Mouse (Mus musculus) kidney, adult 2 months (tissue): ENCODE data around the gene Eif4g1. TPM values are rescaled to one million over a fixed set of nuclear protein-coding genes. Genes with fewer than 3 reads are reported as not detected.
"Not testable (repeated sequence)": the region's sequence is repeated elsewhere in the genome, so short reads cannot be mapped to it uniquely, and the experiment has no call there.

Experiments
- DNase-seq: peaks from one replicate; pipeline ENCODE4 v3.0.0; 2021
- H3K27ac ChIP-seq: fragments of 200-500 bp; 2 replicates; pipeline ENCODE4 v1.5.1; 2012; ENCODE audit warnings: low read depth, low read length, control low read depth, inconsistent platforms; ENCODE audit not compliant: insufficient read depth
- H3K27me3 ChIP-seq: fragments of 200-500 bp; replicated peaks from 2 replicates; pipeline ENCODE4 v1.6.1; 2012; ENCODE audit warnings: mild to moderate bottlenecking, moderate library complexity, low read length, inconsistent platforms; ENCODE audit not compliant: control insufficient read depth, insufficient read depth
- H3K36me3 ChIP-seq: fragments of 200-500 bp; 2 replicates; pipeline ENCODE4 v1.6.1; 2012; ENCODE audit warnings: mild to moderate bottlenecking, moderate library complexity, low read length, inconsistent platforms; ENCODE audit not compliant: control insufficient read depth, insufficient read depth
- H3K4me1 ChIP-seq: fragments of 200-500 bp; 2 replicates; pipeline ENCODE4 v1.6.1; 2011; ENCODE audit warnings: low read length; ENCODE audit not compliant: control insufficient read depth, insufficient read depth
- H3K4me3 ChIP-seq: fragments of 200-500 bp; 2 replicates; pipeline ENCODE4 v1.5.1; 2011; ENCODE audit warnings: mild to moderate bottlenecking, low read depth, low read length, control low read depth; ENCODE audit not compliant: insufficient read depth
- CTCF ChIP-seq: fragments of 200-500 bp; conservative IDR thresholded peaks from 2 replicates; pipeline ENCODE4 v1.5.1; 2011; ENCODE audit warnings: low read depth, mild to moderate bottlenecking, control low read depth, low read length, moderate library complexity, mixed read lengths; ENCODE audit not compliant: insufficient read depth, insufficient read length
- POLR2A ChIP-seq: fragments of 200-500 bp; IDR thresholded peaks from one replicate; pipeline ENCODE4 v1.6.1; 2011; ENCODE audit warnings: low read depth, low read length, control low read depth
- WGBS: fragments of 180-500 bp; shearing (Covaris S2); methylation state at CpG from one replicate; pipeline ENCODE4 v1.1.7; 2018; 5-methylcytosine and 5-hydroxymethylcytosine counted together
- polyA plus RNA-seq: library from polyadenylated mRNA; depleted of rRNA; stranded (reverse); fragments of >200 nt; gene quantifications from 2 replicates; pipeline ENCODE4 v1.2.3, GENCODE M21; 2012; rRNA removed

Eif4g1 gene
- 262 and 316 TPM in 2 replicates for polyA plus RNA-seq

DNA sequence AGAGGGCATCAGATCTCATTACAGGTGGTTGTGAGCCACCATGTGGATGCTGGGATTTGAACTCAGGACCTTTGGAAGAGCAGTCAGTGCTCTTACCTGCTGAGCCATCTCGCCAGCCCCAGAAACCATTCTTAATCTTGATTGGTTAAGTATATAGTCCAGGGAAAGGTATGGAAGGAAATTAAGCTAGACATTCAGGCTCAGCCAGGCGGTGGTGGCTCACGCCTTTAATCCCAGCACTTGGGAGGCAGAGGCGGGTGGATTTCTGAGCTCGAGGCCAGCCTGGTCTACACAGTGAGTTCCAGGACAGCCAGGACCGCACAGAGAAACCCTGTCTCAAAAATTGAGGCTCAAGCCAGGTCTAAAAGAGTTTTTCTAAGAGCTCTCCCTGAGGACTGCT lies at the start of gene Eif4g1:
TSS of gene Eif4g1 (plus strand) at position 301 of the 400 bp plus-strand sequence.
- not testable (repeated sequence) for DNase-seq, H3K27me3 ChIP-seq, H3K36me3 ChIP-seq, H3K27ac ChIP-seq, H3K4me3 ChIP-seq, H3K4me1 ChIP-seq
- WGBS = over 99% methylated on average over 5 of the region's 6 CpGs

DNA sequence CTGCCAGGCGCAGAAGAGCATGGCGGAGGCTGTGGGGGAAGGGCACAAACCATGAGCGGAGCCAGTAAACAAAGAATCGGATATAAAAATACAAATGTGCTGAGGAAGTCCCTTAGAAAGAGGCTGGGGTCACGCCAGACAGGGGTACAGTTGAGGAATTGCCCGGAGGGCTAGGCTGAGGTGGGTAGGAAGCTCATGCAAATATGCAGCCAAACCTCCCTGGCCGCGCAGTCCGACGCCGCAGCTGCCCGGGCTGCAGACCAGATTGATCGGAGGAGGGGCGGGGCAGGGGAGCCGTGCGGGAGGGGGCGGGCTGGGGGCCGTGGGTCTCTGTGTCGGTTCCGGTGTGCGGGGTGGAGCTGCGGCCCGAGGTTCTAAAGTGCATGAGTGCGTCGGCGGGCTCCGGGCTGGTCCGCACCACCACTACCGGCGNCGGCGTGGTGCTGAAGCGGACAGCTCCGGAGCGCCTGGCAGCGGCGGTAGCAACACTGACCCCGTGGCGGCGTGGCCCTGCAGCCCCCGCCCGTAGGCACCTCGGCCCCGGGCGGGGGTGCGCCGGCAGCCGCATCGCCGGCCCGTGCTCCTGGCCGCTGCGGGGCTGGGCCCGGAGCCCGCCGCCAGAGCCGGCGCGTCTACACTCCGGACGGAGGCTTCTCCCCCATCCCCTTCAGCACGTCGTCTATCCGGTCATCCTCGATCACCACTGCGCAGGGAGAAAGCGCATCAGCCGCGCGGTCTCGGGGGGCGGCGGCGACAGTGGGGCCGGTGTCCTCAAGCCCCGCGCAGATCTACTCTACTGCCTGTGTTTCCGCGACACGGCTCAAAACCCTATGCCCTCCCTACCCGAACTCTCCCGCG lies 48.3 kb upstream of the Eif4g1 start:
- no peaks in the 10 kb centered on the region for H3K4me1 ChIP-seq
- no peaks in the 10 kb centered on the region for H3K27me3 ChIP-seq
- DNase-seq = peak; percentile 28
- H3K27ac ChIP-seq = no peak overlapping the region
- H3K36me3 ChIP-seq = no peaks in the 10 kb centered on the region
- WGBS = 3% methylated on average over 82 of the region's 83 CpGs
- peak overlapping the region; percentile 20; the same call in 1 of the 2 replicates for H3K4me3 ChIP-seq
- TF ChIP-seq POLR2A = no peak
- no peak for TF ChIP-seq CTCF

DNA sequence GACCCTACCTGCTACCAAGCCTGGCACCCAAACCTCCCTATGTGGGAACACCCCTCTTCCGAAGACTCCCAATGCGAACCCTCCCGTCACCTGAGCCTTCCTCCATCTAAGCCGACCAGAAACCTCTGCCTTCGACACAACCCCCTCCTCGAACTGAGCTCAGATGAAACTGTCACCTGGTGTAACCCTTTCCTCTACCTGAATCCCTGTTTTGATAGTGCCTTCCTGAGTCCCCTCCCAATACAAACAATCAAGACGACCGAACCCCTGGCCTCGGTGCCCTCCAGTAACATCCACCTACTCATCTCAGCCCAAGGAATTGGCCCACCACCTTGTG lies 47.7 kb upstream of the Eif4g1 start:
- TF ChIP-seq POLR2A = no peak
- TF ChIP-seq CTCF = no peak
- DNase-seq = no peak
- Histone ChIP-seq H3K4me1 (no peaks in the 10 kb centered on the region), H3K36me3 (no peaks in the 10 kb centered on the region), H3K27ac (no peak overlapping the region), H3K4me3 (no peak overlapping the region; the same call in 1 of the 2 replicates), H3K27me3 (no peaks in the 10 kb centered on the region)
- WGBS = under 1% methylated on average over 9 of the region's 9 CpGs

DNA sequence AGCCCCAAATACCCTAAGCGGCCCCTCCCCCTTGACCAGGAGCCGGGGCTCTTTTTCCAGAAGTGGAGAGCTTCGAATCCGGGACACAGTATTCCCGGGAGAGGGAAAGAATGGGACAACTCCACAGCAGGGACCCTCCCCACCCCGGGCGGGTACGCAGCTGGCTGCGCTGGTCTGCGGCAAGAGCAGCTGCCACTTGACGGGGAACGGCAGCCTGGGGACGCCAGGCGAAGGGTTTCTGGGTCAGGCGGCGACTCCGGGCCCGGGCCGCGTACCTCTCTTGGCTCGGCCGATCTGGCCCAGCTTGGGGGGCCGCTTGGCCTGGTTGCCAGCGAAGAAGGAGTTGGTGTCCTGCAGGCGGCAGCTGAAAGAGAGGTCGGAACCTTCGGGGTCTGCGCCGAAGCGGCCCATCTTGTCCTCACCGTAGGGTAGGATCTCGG lies 47.3 kb upstream of the Eif4g1 start:
- H3K4me3 ChIP-seq = peak overlapping the region; percentile 48
- 1% methylated on average over 32 of the region's 32 CpGs for WGBS
- DNase-seq = no peak
- TF ChIP-seq POLR2A (no peak), CTCF (no peak)
- H3K36me3 ChIP-seq = no peaks in the 10 kb centered on the region
- no peak overlapping the region for H3K27ac ChIP-seq
- H3K4me1 ChIP-seq = no peaks in the 10 kb centered on the region
- H3K27me3 ChIP-seq = no peaks in the 10 kb centered on the region

DNA sequence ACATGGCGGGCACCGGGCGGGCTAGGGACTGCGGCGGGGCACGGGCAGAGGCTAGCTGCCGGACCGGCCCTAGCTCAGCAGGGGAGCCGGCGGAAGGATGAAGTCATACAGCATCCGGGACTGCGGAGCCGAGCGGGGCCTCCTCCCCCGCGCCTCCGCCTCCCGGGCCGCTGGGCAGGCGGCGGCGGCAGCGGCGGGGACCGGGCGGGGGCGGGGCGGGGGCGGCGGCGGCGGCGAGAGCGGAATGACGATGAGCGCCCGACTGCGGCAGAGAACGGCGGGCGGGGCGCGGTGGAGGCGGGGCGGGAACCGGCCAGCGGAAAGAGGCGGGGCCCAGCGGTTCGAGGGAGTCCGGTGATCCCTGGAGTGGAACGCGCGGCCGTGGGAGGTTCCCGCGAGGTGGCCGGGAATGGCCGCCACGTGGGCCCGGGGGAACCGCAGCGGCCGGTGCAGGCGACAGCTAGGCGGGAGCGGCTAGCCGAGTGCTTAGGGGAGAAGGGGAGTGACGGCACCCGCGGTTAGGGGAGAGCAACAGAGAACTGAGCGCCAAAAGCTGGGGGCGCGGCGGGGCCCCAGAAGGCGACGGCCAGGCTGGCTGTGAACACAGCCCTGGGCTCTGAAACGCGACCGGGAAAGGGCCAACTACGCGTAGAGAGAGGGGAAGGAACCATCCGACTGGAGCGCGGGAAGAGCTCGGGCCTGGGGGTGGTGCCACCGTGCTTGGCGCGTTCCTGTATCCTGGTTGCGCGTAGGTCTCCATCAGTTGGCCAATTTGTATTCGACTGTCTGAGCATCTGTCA lies 46.7 kb upstream of the Eif4g1 start, which contains the start of gene Camk2n2:
TSS of gene Camk2n2 (minus strand) at position 97 of the 800 bp plus-strand sequence.
- Histone ChIP-seq H3K4me3 (peak within 1 kb of the TSS; percentile 48), H3K27me3 (no peaks in the 10 kb centered on the region), H3K4me1 (no peaks in the 10 kb centered on the region), H3K36me3 (no peaks in the 10 kb centered on the region), H3K27ac (no peak within 1 kb of the TSS)
- TF ChIP-seq CTCF (no peak), POLR2A (no peak)
- DNase-seq = peak; percentile 84
- whole genome bisulfite sequencing = 1% methylated on average over 79 of the region's 92 CpGs

DNA sequence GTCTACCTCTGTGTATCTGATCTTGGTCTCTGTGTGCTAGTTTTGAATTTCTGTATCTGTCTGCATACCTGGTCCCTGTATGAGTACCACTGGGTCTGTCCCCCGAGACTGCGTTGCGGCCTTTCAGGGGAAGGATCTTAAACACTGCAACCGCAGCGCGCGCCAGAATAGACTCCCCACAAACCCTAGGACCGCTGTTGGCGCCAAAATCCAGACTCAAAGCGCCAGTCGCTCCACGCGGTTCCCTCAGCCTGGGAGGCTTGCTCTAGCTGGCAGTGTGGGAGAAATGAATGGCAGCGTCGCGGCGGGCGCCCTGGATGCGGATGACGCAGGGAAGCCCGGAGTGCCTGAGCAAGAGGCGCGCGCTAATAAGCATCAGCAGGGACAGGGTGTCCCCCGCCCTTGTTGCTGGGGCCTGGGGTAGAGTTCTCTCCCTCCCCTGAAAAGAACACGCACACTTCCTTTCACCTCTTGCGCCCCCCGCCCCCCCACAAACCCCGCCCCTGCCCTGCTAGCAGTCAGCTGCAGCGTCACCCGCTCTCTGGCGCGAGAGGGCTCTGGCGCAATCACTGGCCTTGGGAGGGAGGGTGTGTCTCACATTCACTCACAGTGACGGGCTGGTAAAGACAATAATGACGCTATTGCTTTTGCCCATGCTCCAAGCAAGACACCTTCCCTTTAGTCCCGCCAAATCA lies 46.0 kb upstream of the Eif4g1 start:
- Histone ChIP-seq H3K4me1 (no peaks in the 10 kb centered on the region), H3K4me3 (peak overlapping the region; percentile 48), H3K36me3 (no peaks in the 10 kb centered on the region), H3K27ac (no peak overlapping the region), H3K27me3 (no peaks in the 10 kb centered on the region)
- under 1% methylated on average over 36 of the region's 37 CpGs for WGBS
- TF ChIP-seq POLR2A = no peak
- no peak for TF ChIP-seq CTCF
- peak; percentile 38 for DNase-seq

DNA sequence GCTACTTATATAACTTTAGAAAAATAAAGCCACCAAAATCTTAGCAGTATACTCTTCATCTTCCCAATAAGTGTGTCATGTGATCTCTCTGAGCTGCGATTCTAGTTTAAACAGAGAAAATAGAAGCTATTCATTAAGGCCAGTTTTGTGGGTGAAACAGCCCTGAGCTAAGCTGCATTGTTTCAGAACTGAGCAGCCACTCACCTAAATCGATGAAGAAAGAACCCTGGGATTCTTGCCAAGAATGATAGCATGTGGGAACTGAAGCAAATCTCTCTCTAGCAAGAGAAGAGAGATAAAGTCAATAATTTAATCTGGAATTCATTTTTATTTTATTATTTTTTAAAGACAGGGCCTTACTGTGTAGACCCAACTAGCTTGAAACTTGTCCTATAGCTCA lies 44.9 kb upstream of the Eif4g1 start:
- Histone ChIP-seq H3K4me1 (no peaks in the 10 kb centered on the region), H3K4me3 (no peak overlapping the region), H3K27me3 (no peaks in the 10 kb centered on the region), H3K36me3 (no peaks in the 10 kb centered on the region), H3K27ac (no peak overlapping the region)
- TF ChIP-seq CTCF (no peak), POLR2A (no peak)
- no peak for DNase-seq
- WGBS = 55% methylated on average over 2 of the region's 2 CpGs
